Mouse (Mus musculus) midbrain, postnatal 0 days (tissue): Measurements from ENCODE around the gene Ube2h. TPM values are rescaled to one million over a fixed set of nuclear protein-coding genes. Genes with fewer than 3 reads are reported as not detected.

Experiments
- ATAC-seq: fragments of 200-750 bp; cut with Nextera tagmentation; 2 replicates; pipeline ENCODE4 v1.8.0; 2017; ENCODE audit warnings: moderate number of reproducible peaks, mild to moderate bottlenecking, moderate TSS enrichment, moderate library complexity; ENCODE audit not compliant: low FRiP score
- DNase-seq: peaks from one replicate; pipeline ENCODE4 v3.0.0-alpha.2; 2015; ENCODE audit warnings: low spot score
- H3K27ac ChIP-seq: fragments of 300-500 bp; sonication (generic); 2 replicates; pipeline ENCODE4 v1.5.1; 2014; ENCODE audit warnings: low read depth, mild to moderate bottlenecking, low read length, mixed read lengths
- H3K27me3 ChIP-seq: fragments of 300-500 bp; sonication (generic); 2 replicates; pipeline ENCODE4 v1.6.1; 2014; ENCODE audit warnings: low read length, control low read depth, mixed read lengths; ENCODE audit not compliant: insufficient read depth
- H3K36me3 ChIP-seq: fragments of 300-500 bp; sonication (generic); 2 replicates; pipeline ENCODE4 v1.6.1; 2014; ENCODE audit warnings: low read length, control low read depth, mixed read lengths; ENCODE audit not compliant: insufficient read depth
- H3K4me1 ChIP-seq: fragments of 300-500 bp; sonication (generic); 2 replicates; pipeline ENCODE4 v1.6.1; 2014; ENCODE audit warnings: mild to moderate bottlenecking, control low read depth, antibody characterized with exemption, low read length, mixed read lengths; ENCODE audit not compliant: insufficient read depth
- H3K4me2 ChIP-seq: fragments of 300-500 bp; sonication (generic); 2 replicates; pipeline ENCODE4 v1.6.1; 2014; ENCODE audit warnings: low read depth, mild to moderate bottlenecking, low read length, mixed read lengths; ENCODE audit not compliant: poor library complexity, severe bottlenecking
- H3K4me3 ChIP-seq: fragments of 300-500 bp; sonication (generic); 2 replicates; pipeline ENCODE4 v1.5.1; 2014; ENCODE audit warnings: low read depth, mild to moderate bottlenecking, low read length, moderate library complexity
- H3K9ac ChIP-seq: fragments of 300-500 bp; sonication (generic); replicated peaks from 2 replicates; pipeline ENCODE4 v1.6.1; 2014; ENCODE audit warnings: mild to moderate bottlenecking, low read length, moderate library complexity, mixed read lengths; ENCODE audit not compliant: poor library complexity, severe bottlenecking
- H3K9me3 ChIP-seq: fragments of 300-500 bp; sonication (generic); 2 replicates; pipeline ENCODE4 v1.6.1; 2016; ENCODE audit warnings: low read length, control low read depth
- CTCF ChIP-seq: IDR thresholded peaks from 2 replicates; pipeline ENCODE4 v1.5.1; 2016; ENCODE audit warnings: antibody characterized with exemption, mild to moderate bottlenecking
- WGBS: fragments of 180-500 bp; shearing (Covaris S2); extraction: QIAGEN DNeasy Blood & Tissue Kit; methylation state at CpG from one replicate; pipeline ENCODE4 v1.1.7; 2014; 5-methylcytosine and 5-hydroxymethylcytosine counted together
- polyA plus RNA-seq: library from polyadenylated mRNA; unstranded; fragments of >200 nt; fragmentation: Nextera tagmentation; extraction: Ambion mirVana; gene quantifications from 2 replicates; pipeline ENCODE4 v1.2.1, GENCODE M21; 2015
- total RNA-seq: library from RNA; depleted of rRNA; stranded (reverse); fragments of >200 nt; gene quantifications from 2 replicates; pipeline ENCODE4 v1.2.3, GENCODE M21; 2014

Gene Ube2h
- total and polyA plus RNA-seq, 2 experiments from 2014 or later = 43.1 to 47.8 TPM

GRCm38 (mm10) chr6:30174461-30175224, 129.7 kb downstream of the Ube2h start:
- DNase-seq (no peak), ATAC-seq (no peak)
- Histone ChIP-seq H3K9me3 (no peaks in the 10 kb centered on the region), H3K9ac (no peak overlapping the region), H3K4me3 (peak overlapping the region; percentile 12; the same call in 1 of the 2 replicates), H3K36me3 (no peaks in the 10 kb centered on the region), H3K4me1 (0 out of 2 replicates have a peak, but pooled peaks cover 2% of the 10 kb centered on the region), H3K27ac (no peak overlapping the region), H3K27me3 (peaks cover 70% of the 10 kb centered on the region), H3K4me2 (no peak overlapping the region)
- no peak for TF ChIP-seq CTCF
- under 1% methylated on average over 26 of the region's 33 CpGs for WGBS

- peaks cover 68% of the 10 kb centered on the region for H3K27me3 ChIP-seq
- H3K4me2 ChIP-seq = 0 out of 2 replicates have a peak overlapping the region, but pooled peaks have one; percentile 1
- peak overlapping the region; percentile 12 for H3K4me3 ChIP-seq
- ATAC-seq (no peak), DNase-seq (no peak)
- no peak overlapping the region for H3K27ac ChIP-seq
- WGBS = under 1% methylated on average over 77 of the region's 80 CpGs
- H3K36me3 ChIP-seq = no peaks in the 10 kb centered on the region
- no peak for TF ChIP-seq CTCF
- no peak overlapping the region for H3K9ac ChIP-seq
- no peaks in the 10 kb centered on the region for H3K9me3 ChIP-seq
- H3K4me1 ChIP-seq = no peaks in the 10 kb centered on the region
Observed at GRCm38 (mm10) chr6:30173551-30174460, 130.5 kb downstream of the Ube2h start.

GRCm38 (mm10) chr6:30172820-30173550, 131.4 kb downstream of the Ube2h start:
- ATAC-seq = no peak
- H3K27me3 ChIP-seq = peaks cover 64% of the 10 kb centered on the region
- DNase-seq = no peak

GRCm38 (mm10) chr6:30172441-30172819, 131.9 kb downstream of the Ube2h start:
- no peak overlapping the region for H3K4me3 ChIP-seq
- H3K9me3 ChIP-seq = no peaks in the 10 kb centered on the region
- 12% methylated on average over 8 of the region's 8 CpGs for WGBS
- DNase-seq = no peak
- no peaks in the 10 kb centered on the region for H3K36me3 ChIP-seq
- H3K27ac ChIP-seq = no peak overlapping the region
- no peak for TF ChIP-seq CTCF
- no peak overlapping the region for H3K4me2 ChIP-seq
- H3K4me1 ChIP-seq = no peaks in the 10 kb centered on the region
- H3K9ac ChIP-seq = no peak overlapping the region
- no peak for ATAC-seq
- peaks cover 62% of the 10 kb centered on the region for H3K27me3 ChIP-seq

More at GRCm38 (mm10) chr6:30172820-30173550, 131.4 kb downstream of the Ube2h start:
- 0 out of 2 replicates have a peak overlapping the region, but pooled peaks have one; percentile 12 for H3K4me3 ChIP-seq
- no peak overlapping the region for H3K27ac ChIP-seq
- 2% methylated on average over 34 of the region's 44 CpGs for WGBS
- no peaks in the 10 kb centered on the region for H3K36me3 ChIP-seq
- 0 out of 2 replicates have a peak overlapping the region, but pooled peaks have one; percentile 1 for H3K4me2 ChIP-seq
- H3K9ac ChIP-seq = no peak overlapping the region
- no peaks in the 10 kb centered on the region for H3K4me1 ChIP-seq
- peak; percentile 38 for TF ChIP-seq CTCF
- no peaks in the 10 kb centered on the region for H3K9me3 ChIP-seq

GRCm38 (mm10) chr6:30171967-30172366, 132.4 kb downstream of the Ube2h start:
- ATAC-seq (no peak), DNase-seq (no peak)
- no peak overlapping the region for H3K4me3 ChIP-seq
- TF ChIP-seq CTCF = no peak
- no peaks in the 10 kb centered on the region for H3K36me3 ChIP-seq
- WGBS = 25% methylated on average over 10 of the region's 10 CpGs
- no peak overlapping the region for H3K27ac ChIP-seq
- no peak overlapping the region for H3K4me2 ChIP-seq
- no peak overlapping the region for H3K9ac ChIP-seq
- no peaks in the 10 kb centered on the region for H3K4me1 ChIP-seq
- H3K27me3 ChIP-seq = peaks cover 58% of the 10 kb centered on the region
- H3K9me3 ChIP-seq = no peaks in the 10 kb centered on the region
